Mouse (Mus musculus): ENCODE measurements around the gene Parva. TPM values are rescaled to one million over a fixed set of nuclear protein-coding genes. Genes with fewer than 3 reads are reported as not detected.

Gene Parva
- total and polyA plus RNA-seq, 2 experiments from 2014 or later = 23.2 to 23.3 TPM

GRCm38 (mm10) chr7:112439846-112440245, 12.5 kb downstream of the Parva start:
- H3K27ac ChIP-seq (ENCODE audit: low read depth, low read length) = no peak overlapping the region
- WGBS = 88% methylated on average over 3 of the region's 3 CpGs
- no peak overlapping the region for H3K4me3 ChIP-seq (ENCODE audit: low read depth, low read length)
- TF ChIP-seq CTCF (IDR thresholded peaks at IDR 0.05) = no peak
- H3K9ac ChIP-seq (replicated peaks; ENCODE audit: low read length, poor library complexity, severe bottlenecking) = no peak overlapping the region
- H3K4me1 ChIP-seq (ENCODE audit: insufficient read depth, low read length) = peaks cover 3% of the 10 kb centered on the region; the same call in 1 of the 2 replicates
- DNase-seq (ENCODE audit: low spot score) (no peak), ATAC-seq (ENCODE audit: low FRiP score) (no peak)
- H3K9me3 ChIP-seq (ENCODE audit: low read length) = no peaks in the 10 kb centered on the region
- H3K36me3 ChIP-seq (ENCODE audit: insufficient read depth, low read length) = no peaks in the 10 kb centered on the region
- no peak overlapping the region for H3K4me2 ChIP-seq (ENCODE audit: low read depth, low read length, poor library complexity, severe bottlenecking)
- no peaks in the 10 kb centered on the region for H3K27me3 ChIP-seq (ENCODE audit: insufficient read depth, low read length)

- peak overlapping the region; percentile 1; the same call in 1 of the 2 replicates for H3K27ac ChIP-seq (ENCODE audit: low read depth, low read length)
- peak; percentile 56 for ATAC-seq (ENCODE audit: low FRiP score)
- TF ChIP-seq CTCF (IDR thresholded peaks at IDR 0.05) = no peak
- peaks cover 3% of the 10 kb centered on the region; the same call in 1 of the 2 replicates for H3K4me1 ChIP-seq (ENCODE audit: insufficient read depth, low read length)
- no peak overlapping the region for H3K4me3 ChIP-seq (ENCODE audit: low read depth, low read length)
- peak; percentile 62 for DNase-seq (ENCODE audit: low spot score)
- 10% methylated on average over 12 of the region's 12 CpGs for WGBS
- no peaks in the 10 kb centered on the region for H3K9me3 ChIP-seq (ENCODE audit: low read length)
- no peak overlapping the region for H3K4me2 ChIP-seq (ENCODE audit: low read depth, low read length, poor library complexity, severe bottlenecking)
- no peaks in the 10 kb centered on the region for H3K27me3 ChIP-seq (ENCODE audit: insufficient read depth, low read length)
- H3K9ac ChIP-seq (replicated peaks; ENCODE audit: low read length, poor library complexity, severe bottlenecking) = no peak overlapping the region
- H3K36me3 ChIP-seq (ENCODE audit: insufficient read depth, low read length) = no peaks in the 10 kb centered on the region
Measured at GRCm38 (mm10) chr7:112444152-112444984, 17.1 kb downstream of the Parva start.

- H3K36me3 ChIP-seq (ENCODE audit: insufficient read depth, low read length) = no peaks in the 10 kb centered on the region
- H3K4me1 ChIP-seq (ENCODE audit: insufficient read depth, low read length) = peaks cover 3% of the 10 kb centered on the region; the same call in 1 of the 2 replicates
- no peaks in the 10 kb centered on the region for H3K27me3 ChIP-seq (ENCODE audit: insufficient read depth, low read length)
- H3K9me3 ChIP-seq (ENCODE audit: low read length) = no peaks in the 10 kb centered on the region
- WGBS = 19% methylated on average over 9 of the region's 9 CpGs
- H3K4me2 ChIP-seq (ENCODE audit: low read depth, low read length, poor library complexity, severe bottlenecking) = no peak overlapping the region
- peak overlapping the region; percentile 1; the same call in 1 of the 2 replicates for H3K27ac ChIP-seq (ENCODE audit: low read depth, low read length)
- DNase-seq (ENCODE audit: low spot score) (no peak), ATAC-seq (ENCODE audit: low FRiP score) (0 out of 2 replicates have a peak, but pooled peaks have one; percentile 10)
- H3K9ac ChIP-seq (replicated peaks; ENCODE audit: low read length, poor library complexity, severe bottlenecking) = no peak overlapping the region
- TF ChIP-seq CTCF (IDR thresholded peaks at IDR 0.05) = no peak
- H3K4me3 ChIP-seq (ENCODE audit: low read depth, low read length) = no peak overlapping the region
Measured at GRCm38 (mm10) chr7:112444985-112445367, 17.7 kb downstream of the Parva start.

- Histone ChIP-seq H3K4me2 (ENCODE audit: low read depth, low read length, poor library complexity, severe bottlenecking) (no peak overlapping the region), H3K4me3 (ENCODE audit: low read depth, low read length) (no peak overlapping the region), H3K36me3 (ENCODE audit: insufficient read depth, low read length) (no peaks in the 10 kb centered on the region), H3K4me1 (ENCODE audit: insufficient read depth, low read length) (peaks cover 3% of the 10 kb centered on the region; the same call in 1 of the 2 replicates), H3K9me3 (ENCODE audit: low read length) (no peaks in the 10 kb centered on the region), H3K27ac (ENCODE audit: low read depth, low read length) (no peak overlapping the region), H3K27me3 (ENCODE audit: insufficient read depth, low read length) (no peaks in the 10 kb centered on the region), H3K9ac (replicated peaks; ENCODE audit: low read length, poor library complexity, severe bottlenecking) (no peak overlapping the region)
- 90% methylated on average over 4 of the region's 4 CpGs for WGBS
- no peak for ATAC-seq (ENCODE audit: low FRiP score)
- no peak for TF ChIP-seq CTCF (IDR thresholded peaks at IDR 0.05)
- no peak for DNase-seq (ENCODE audit: low spot score)
Measured at GRCm38 (mm10) chr7:112446498-112446897, 19.2 kb downstream of the Parva start.

GRCm38 (mm10) chr7:112449954-112450700, 22.8 kb downstream of the Parva start:
- no peaks in the 10 kb centered on the region for H3K9me3 ChIP-seq (ENCODE audit: low read length)
- no peak overlapping the region for H3K9ac ChIP-seq (replicated peaks; ENCODE audit: low read length, poor library complexity, severe bottlenecking)
- ATAC-seq (ENCODE audit: low FRiP score) (no peak), DNase-seq (ENCODE audit: low spot score) (no peak)
- H3K36me3 ChIP-seq (ENCODE audit: insufficient read depth, low read length) = no peaks in the 10 kb centered on the region
- TF ChIP-seq CTCF (IDR thresholded peaks at IDR 0.05) = no peak
- no peak overlapping the region for H3K4me2 ChIP-seq (ENCODE audit: low read depth, low read length, poor library complexity, severe bottlenecking)
- H3K27me3 ChIP-seq (ENCODE audit: insufficient read depth, low read length) = no peaks in the 10 kb centered on the region
- H3K4me1 ChIP-seq (ENCODE audit: insufficient read depth, low read length) = no peaks in the 10 kb centered on the region; the same call in 1 of the 2 replicates
- no peak overlapping the region for H3K27ac ChIP-seq (ENCODE audit: low read depth, low read length)
- no peak overlapping the region for H3K4me3 ChIP-seq (ENCODE audit: low read depth, low read length)
- WGBS = 77% methylated on average over 8 of the region's 8 CpGs

- no peak overlapping the region for H3K4me3 ChIP-seq (ENCODE audit: low read depth, low read length)
- no peaks in the 10 kb centered on the region for H3K27me3 ChIP-seq (ENCODE audit: insufficient read depth, low read length)
- H3K4me1 ChIP-seq (ENCODE audit: insufficient read depth, low read length) = no peaks in the 10 kb centered on the region
- no peaks in the 10 kb centered on the region for H3K9me3 ChIP-seq (ENCODE audit: low read length)
- no peak overlapping the region for H3K4me2 ChIP-seq (ENCODE audit: low read depth, low read length, poor library complexity, severe bottlenecking)
- no peak for TF ChIP-seq CTCF (IDR thresholded peaks at IDR 0.05)
- DNase-seq (ENCODE audit: low spot score) (no peak), ATAC-seq (ENCODE audit: low FRiP score) (no peak)
- 67% methylated on average over 5 of the region's 5 CpGs for WGBS
- no peaks in the 10 kb centered on the region for H3K36me3 ChIP-seq (ENCODE audit: insufficient read depth, low read length)
- no peak overlapping the region for H3K27ac ChIP-seq (ENCODE audit: low read depth, low read length)
- H3K9ac ChIP-seq (replicated peaks; ENCODE audit: low read length, poor library complexity, severe bottlenecking) = no peak overlapping the region
Measured at GRCm38 (mm10) chr7:112452471-112452870, 25.2 kb downstream of the Parva start.
